Mouse (Mus musculus): ENCODE results near the gene Kera.

Kera gene

GRCm38 (mm10) chr10:97606579-97606978 is at the start of gene Kera:
TSS of gene Kera (plus strand) at chr10:97606879.
- in situ Hi-C loops (cut with MseI, MboI) = no loop called here

GRCm38 (mm10) chr10:97564957-97565856 is 41.5 kb upstream of the Kera start, which contains the start of gene Lum:
TSS of gene Lum (plus strand) at chr10:97565128.
- in situ Hi-C loops (cut with MseI, MboI) = no loop called here

- in situ Hi-C loops (cut with MseI, MboI) = no loop called here
Measured at GRCm38 (mm10) chr10:97567489-97568135, 39.1 kb upstream of the Kera start.

GRCm38 (mm10) chr10:97582543-97583231 is 24.0 kb upstream of the Kera start:
- in situ Hi-C loops (cut with MseI, MboI) = no loop called here

GRCm38 (mm10) chr10:97584176-97584575 is 22.5 kb upstream of the Kera start:
- in situ Hi-C loops (cut with MseI, MboI) = no loop called here

- in situ Hi-C loops (cut with MseI, MboI) = no loop called here
Measured at GRCm38 (mm10) chr10:97587159-97587558, 19.5 kb upstream of the Kera start.

- in situ Hi-C loops (cut with MseI, MboI) = no loop called here
Measured at GRCm38 (mm10) chr10:97589574-97589973, 17.1 kb upstream of the Kera start.

GRCm38 (mm10) chr10:97591036-97591435 is 15.6 kb upstream of the Kera start:
- in situ Hi-C loops (cut with MseI, MboI) = no loop called here

GRCm38 (mm10) chr10:97591685-97592084 is 15.0 kb upstream of the Kera start:
- in situ Hi-C loops (cut with MseI, MboI) = no loop called here

GRCm38 (mm10) chr10:97595680-97596079 is 11.0 kb upstream of the Kera start:
- in situ Hi-C loops (cut with MseI, MboI) = no loop called here

- in situ Hi-C loops (cut with MseI, MboI) = no loop called here
Measured at GRCm38 (mm10) chr10:97601744-97602143, 4.9 kb upstream of the Kera start.

- in situ Hi-C loops (cut with MseI, MboI) = no loop called here
Measured at GRCm38 (mm10) chr10:97603256-97603655, 3.4 kb upstream of the Kera start.

GRCm38 (mm10) chr10:97622328-97622727 is 15.6 kb downstream of the Kera start:
- in situ Hi-C loops (cut with MseI, MboI) = no loop called here

GRCm38 (mm10) chr10:97624381-97624780 is 17.7 kb downstream of the Kera start:
- in situ Hi-C loops (cut with MseI, MboI) = no loop called here

GRCm38 (mm10) chr10:97625116-97625515 is 18.4 kb downstream of the Kera start:
- in situ Hi-C loops (cut with MseI, MboI) = no loop called here

GRCm38 (mm10) chr10:97626543-97626942 is 19.9 kb downstream of the Kera start:
- in situ Hi-C loops (cut with MseI, MboI) = no loop called here

GRCm38 (mm10) chr10:97631061-97631460 is 24.4 kb downstream of the Kera start:
- in situ Hi-C loops (cut with MseI, MboI) = no loop called here

GRCm38 (mm10) chr10:97641926-97642325 is 35.2 kb downstream of the Kera start:
- in situ Hi-C loops (cut with MseI, MboI) = no loop called here

- in situ Hi-C loops (cut with MseI, MboI) = no loop called here
Measured at GRCm38 (mm10) chr10:97643768-97644167, 37.1 kb downstream of the Kera start, which contains the start of gene Epyc. TSS of gene Epyc (plus strand) at chr10:97644068.

GRCm38 (mm10) chr10:97650334-97650733 is 43.7 kb downstream of the Kera start:
- in situ Hi-C loops (cut with MseI, MboI) = no loop called here

GRCm38 (mm10) chr10:97659489-97659888 is 52.8 kb downstream of the Kera start:
- in situ Hi-C loops (cut with MseI, MboI) = no loop called here

All from mouse trophoblast stem cell (cell line).